Mouse (Mus musculus): Measurements from ENCODE around the gene Arrdc3. TPM values are rescaled to one million over a fixed set of nuclear protein-coding genes. Genes with fewer than 3 reads are reported as not detected.

Gene Arrdc3
- total RNA-seq, 2 experiments from 2014 or later: 96.7 to 109 TPM

DNA sequence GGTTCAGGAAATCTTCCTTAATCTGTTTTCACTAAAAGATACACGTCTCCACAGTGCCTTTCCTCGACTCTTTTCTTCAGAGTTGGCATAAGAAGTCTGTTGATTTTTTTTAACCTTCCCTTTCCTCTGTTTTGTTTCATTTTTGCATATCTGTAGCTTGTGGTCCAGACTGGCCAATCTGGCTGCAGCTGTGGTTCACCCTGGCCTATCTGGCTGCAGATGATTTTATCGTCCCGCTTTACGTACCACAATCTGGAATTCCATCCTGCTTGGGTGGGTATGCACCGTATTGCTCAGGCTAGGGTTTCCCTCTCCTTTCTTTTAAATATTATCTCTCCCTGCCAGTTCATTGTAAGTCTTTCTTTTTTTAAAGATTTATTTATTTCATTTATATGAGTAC is 37.8 kb downstream of the Arrdc3 start:
- DNase-seq: no peak

DNA sequence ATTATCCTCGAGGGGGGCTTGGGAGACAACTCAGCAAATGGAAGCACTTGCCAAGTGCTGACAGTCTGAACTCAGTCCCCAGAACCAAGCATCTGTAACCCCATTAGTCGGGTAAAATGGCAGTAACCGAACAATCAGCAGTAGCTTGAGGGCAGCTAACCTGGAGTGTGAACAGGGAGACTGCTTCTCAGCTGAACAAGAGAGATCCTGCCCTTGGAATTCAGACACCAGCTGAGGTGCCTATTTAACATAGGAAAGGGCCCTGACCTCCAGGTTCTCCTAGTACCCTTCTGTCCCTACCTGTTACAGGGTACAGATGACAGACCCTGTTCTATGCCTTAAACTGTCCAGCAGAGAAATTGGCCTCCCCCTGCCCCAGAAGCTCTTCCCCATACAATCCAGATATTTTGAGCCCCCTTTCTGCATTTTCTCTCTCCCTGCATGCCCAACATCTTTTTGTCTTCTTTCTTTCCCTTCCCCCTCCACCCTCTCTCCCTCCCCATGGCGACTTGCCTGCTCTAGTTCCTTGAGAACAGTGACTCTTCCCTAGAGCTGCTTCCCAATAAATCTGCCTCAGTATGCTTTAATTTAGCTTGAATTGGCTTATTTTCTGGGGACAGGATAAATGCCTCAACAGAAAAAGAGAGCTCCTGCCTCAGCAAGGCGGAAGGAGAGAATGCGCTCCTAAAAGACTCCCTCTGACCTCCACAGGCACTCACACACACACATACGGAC is 38.6 kb downstream of the Arrdc3 start:
- DNase-seq: no peak

DNA sequence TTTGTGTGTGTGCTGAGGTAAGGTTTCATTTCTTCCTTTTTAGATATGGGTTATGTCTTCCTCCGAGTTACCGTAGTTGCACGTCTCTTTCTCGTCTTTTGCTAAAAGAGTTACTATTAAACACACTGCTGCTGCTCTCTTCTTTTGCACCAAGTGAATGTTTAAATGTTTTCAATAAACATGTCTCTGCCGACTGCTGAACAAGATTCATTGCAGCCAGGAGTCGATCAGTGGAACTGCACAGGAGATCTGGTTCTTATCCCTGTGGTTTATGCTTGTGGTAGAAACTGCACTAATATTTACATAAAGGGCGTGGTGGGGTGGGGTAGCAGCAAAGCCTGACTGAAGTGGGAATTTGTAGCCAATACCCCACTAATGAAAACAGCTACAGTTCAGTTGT is 45.0 kb downstream of the Arrdc3 start:
- no peak for DNase-seq

DNA sequence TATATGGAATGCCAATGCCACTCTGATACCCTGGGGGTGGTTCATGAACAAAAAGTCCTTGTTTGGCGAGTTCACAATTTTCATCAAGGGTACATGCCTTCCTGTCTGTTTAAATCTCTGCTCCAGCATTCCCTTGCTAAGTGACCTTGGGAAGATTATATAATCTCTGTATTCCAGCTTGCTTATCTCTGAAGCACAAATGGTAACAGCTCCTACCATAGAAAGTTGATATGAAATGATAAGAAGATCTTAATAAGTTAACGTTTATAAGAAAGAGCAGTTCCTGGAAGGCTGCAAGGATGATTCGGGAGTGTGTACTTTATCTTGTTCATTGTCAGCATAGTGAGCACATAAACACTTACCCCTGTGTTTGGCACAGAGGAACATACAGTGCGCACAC is 46.8 kb downstream of the Arrdc3 start:
- no peak for DNase-seq

DNA sequence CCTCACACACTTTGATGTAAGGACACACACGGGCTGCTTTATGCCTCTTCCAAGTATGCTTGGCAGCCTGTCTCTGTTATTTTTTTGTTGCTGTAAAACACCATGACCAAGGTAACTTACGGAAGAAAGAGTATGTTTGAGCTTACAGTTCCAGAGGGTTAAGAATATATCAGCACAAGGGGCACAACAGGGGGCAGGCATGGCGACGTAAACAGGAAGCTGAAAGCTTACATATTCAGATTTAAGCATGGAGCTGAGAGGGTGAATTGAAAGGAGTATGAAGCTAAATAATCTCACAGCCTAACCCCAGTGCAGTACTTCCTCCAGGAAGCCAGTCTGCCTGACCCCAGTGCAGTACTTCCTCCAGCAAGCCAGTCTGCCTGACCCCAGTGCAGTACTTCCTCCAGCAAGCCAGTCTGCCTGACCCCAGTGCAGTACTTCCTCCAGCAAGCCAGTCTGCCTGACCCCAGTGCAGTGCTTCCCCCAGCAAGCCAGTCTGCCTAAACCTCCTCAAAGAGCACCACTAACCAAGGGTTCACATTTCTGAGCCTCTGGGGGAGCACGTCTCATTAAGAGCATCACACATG is 49.7 kb downstream of the Arrdc3 start:
- DNase-seq: no peak

DNA sequence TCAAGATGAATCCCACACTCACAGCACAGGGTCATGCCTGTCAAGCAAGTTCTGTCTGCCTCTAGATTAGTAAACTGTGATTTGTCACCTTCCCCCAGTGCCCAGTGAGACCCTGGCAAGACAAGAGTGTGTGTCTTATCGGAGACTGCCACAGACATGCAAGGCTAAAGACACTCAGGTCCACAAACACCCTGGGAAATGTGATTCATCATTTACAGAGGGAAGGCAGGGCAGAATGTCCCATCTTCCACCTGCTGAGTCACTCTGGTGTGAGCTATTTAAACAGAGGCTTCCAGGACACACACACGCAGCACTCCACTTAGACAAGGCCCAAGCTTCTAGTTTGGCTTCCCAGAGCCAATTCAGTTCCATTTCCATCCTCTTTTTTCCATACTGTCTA is 53.2 kb downstream of the Arrdc3 start:
- DNase-seq: peak; percentile 32

DNA sequence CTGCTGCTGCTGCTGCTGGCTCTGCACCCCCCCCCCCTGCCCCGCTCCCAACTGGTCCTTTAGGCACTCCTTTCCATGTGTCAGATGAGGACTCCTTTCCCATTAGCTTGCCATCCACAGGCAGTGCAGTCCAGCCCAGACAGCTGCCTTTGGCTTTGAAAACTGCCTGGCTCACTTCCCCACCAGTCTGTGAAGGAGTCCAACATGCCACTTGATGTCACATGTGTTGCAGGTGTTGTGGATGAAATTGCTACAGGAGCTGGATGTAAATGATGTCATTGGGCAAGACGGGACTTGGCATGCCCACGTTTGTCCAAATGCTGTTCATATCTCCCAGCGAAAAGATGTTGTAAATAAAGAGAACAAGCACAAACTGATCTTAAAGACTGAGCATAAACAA is 56.0 kb downstream of the Arrdc3 start:
- DNase-seq: peak; percentile 36

DNA sequence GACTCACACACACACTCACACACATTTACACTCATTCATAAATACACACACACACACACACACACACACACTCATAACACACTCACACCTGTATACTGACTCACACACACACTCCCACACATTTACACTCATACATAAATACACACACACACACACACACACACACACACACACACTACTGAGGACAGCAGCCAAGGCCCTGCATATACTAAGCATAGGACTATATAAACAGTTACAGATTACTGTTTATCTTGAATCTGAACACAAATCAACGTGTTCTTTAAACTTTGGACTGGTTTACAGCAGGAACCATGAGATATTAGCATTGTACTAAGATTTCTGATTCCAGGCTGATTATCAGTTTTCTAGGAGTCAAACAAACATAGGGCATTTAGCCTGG is 56.7 kb downstream of the Arrdc3 start:
- DNase-seq: no peak

DNA sequence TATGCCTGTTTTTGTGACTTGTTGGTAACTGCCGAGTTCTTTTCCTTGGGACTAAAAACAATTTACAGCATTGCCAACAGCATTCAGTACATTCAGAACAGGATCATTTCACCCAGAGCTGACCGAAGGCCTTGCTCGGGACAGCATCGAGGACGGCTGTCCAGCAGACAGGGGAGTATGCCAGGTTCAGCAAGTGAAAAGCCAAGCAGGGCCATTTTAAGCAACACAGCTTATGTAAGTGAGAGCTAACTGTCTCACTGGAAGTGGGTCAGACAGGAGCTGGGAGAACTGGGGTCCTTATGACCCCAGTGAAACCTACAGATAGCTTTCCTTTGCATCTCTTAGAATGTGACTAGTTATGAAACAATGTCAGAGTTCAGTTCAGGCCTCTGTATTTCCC is 57.2 kb downstream of the Arrdc3 start:
- peak; percentile 64 for DNase-seq

DNA sequence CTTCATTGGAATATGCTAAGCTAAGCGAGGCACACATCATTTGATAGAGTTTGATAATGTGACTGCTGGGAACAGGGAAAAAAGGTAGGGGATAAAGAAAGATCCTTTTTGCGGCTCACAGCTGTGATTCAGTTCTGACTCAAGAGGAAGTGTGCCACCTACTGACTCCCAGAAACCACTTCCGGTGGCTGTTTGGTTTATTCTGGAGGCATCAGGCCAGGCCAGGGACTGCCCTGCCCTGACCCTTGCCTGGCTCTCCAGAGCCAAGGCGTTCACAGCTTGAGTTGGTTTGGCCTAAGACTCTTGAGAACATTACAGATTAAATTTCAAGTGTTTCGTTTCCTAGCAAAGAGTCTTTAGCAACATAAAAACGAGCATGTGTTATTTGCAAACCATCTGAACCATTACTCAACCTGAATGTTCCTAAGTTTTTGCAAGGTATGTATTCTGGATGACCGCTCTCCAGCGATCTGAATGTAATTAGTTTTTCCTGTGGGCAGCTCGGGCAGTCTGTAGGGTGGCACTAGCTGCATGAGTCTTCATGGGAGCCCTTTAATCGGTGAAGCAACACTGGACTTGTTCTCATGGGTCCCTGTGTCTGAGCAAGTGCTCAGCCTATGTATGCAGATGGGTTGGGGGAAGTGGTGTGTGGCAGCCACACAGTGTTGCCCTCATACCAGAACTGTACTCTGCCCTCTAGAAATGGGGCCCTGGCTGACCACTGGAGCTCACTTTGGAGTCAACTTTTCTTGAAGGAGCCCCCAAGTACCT is 57.9 kb downstream of the Arrdc3 start:
- DNase-seq: peak; percentile 76

DNA sequence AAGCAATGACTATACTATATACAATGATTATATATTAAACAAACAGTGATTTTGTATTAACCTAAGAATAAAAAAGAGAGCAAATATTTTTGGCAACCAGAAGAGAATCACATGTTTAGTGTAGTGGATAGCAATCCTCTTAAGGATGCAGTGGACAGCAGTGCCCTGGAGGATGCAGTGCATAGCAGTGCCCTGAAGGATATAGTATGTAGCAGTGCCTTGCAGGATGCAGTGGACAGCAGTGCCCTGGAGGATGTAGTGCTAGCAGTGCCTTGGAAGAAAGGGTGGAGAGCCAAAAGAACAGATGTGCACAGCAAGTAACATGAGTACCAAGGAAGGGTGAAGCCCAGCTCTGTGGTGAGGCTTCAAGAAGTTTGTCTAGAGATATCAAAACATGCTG is 61.3 kb downstream of the Arrdc3 start:
- no peak for DNase-seq

Data from adrenal gland, postnatal 10 days (tissue).